In the genomic region with DNA sequence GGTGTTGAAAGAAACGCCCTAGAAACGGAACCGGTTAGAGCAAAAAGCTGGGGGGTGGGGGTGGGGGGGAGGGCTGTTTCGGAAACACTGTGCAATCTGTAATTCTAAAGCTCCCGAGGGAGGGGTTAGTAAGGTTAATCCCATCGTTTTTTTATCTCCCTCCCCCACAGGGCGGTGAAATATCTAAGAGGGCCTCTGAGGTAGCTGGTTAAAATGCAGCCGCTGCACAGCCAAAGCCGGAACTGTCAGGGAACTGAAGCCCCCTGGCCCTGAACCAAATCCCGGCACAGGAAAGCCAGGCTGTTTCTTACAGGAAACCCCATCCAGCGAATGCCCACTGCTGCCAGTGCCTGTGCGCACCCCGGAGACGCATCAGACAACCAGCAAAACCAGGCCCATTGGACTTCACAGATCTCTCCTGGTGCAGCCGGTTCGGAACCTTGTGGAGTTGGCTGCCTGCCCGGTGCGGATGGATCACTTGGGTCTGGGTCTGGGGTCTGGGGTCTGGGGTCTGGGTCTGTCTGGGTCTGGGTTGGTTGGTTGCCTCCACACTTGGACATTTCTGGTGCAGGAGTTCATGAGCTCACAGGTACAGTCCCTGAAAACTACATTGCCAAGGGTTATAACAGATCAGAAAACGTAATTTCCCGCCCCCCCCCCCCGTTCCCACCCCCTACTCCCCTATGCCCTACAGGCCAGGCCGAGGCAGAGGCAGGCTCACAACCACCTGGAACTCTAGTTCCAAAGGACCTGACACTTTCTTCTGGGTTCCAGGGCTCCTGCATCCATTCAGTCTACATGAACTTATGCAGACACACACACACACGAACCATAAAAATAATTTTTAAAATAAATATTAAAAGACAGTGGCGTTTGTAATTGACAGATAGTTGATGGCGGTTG, we compare ENCODE assay signal across 8 mouse cellular contexts.
DNase-seq lines count a peak whose midpoint lies in the region; ATAC-seq and TF ChIP-seq lines count a peak whose summit lies in the region.

No protein-coding gene starts in this region.

- peak overlapping the region; percentile 52 for H3K9ac ChIP-seq in lung, embryonic 16.5 days (ENCODE audit: low read length)
- H3K9ac ChIP-seq in forebrain, embryonic 11.5 days (ENCODE audit: low read length): no peak overlapping the region
- peak overlapping the region; percentile 31 for H3K9ac ChIP-seq in hindbrain, embryonic 11.5 days (ENCODE audit: low read depth, low read length)
- peak overlapping the region; percentile 41 for H3K9ac ChIP-seq in limb, embryonic 14.5 days (ENCODE audit: low read depth, low read length, severe bottlenecking)

- H3K4me3 ChIP-seq in lung, embryonic 16.5 days (ENCODE audit: low read length): peak overlapping the region; percentile 37
- H3K4me3 ChIP-seq in lung, adult 2 months (replicated peaks; ENCODE audit: extremely low read depth, low read depth, low read length): no peak overlapping the region
- 0 out of 2 replicates have a peak overlapping the region, but pooled peaks have one; percentile 0 for H3K4me3 ChIP-seq in forebrain, embryonic 11.5 days (ENCODE audit: low read depth, low read length)
- H3K4me3 ChIP-seq in hindbrain, embryonic 11.5 days (ENCODE audit: low read depth, low read length): peak overlapping the region; percentile 4; the same call in 1 of the 2 replicates
- H3K4me3 ChIP-seq in limb, embryonic 14.5 days (replicated peaks; ENCODE audit: low read length): peak overlapping the region; percentile 29

- no peak for DNase-seq in lung, adult 2 months
- peak; percentile 59 for DNase-seq in forebrain, embryonic 11.5 days (ENCODE audit: low spot score)
- DNase-seq in hindbrain, embryonic 11.5 days (ENCODE audit: low spot score): peak; percentile 37
- peak; percentile 40 for DNase-seq in limb, embryonic 14.5 days (ENCODE audit: low spot score)
- peak; percentile 42 for DNase-seq in neural tube, embryonic 10.5 days (ENCODE audit: extremely low spot score, low spot score)
- DNase-seq in spleen, postnatal 14 days (ENCODE audit: low spot score in 2 of 2): no peak
- DNase-seq in cerebellum, adult 18-20 months: no peak

- H3K9me3 ChIP-seq in lung, embryonic 16.5 days (ENCODE audit: control insufficient read depth, low read length): no peaks in the 10 kb centered on the region
- no peaks in the 10 kb centered on the region for H3K9me3 ChIP-seq in forebrain, embryonic 11.5 days (ENCODE audit: control insufficient read depth, low read length)
- no peaks in the 10 kb centered on the region for H3K9me3 ChIP-seq in hindbrain, embryonic 11.5 days (ENCODE audit: control insufficient read depth, low read length)
- no peaks in the 10 kb centered on the region for H3K9me3 ChIP-seq in limb, embryonic 14.5 days (ENCODE audit: control insufficient read depth, low read length)

- peak; percentile 45; the same call in 1 of the 2 replicates for ATAC-seq in lung, embryonic 16.5 days (ENCODE audit: low read depth)
- 0 out of 2 replicates have a peak, but pooled peaks have one; percentile 29 for ATAC-seq in forebrain, embryonic 11.5 days (replicated peaks; ENCODE audit: low FRiP score)
- peak; percentile 19 for ATAC-seq in hindbrain, embryonic 11.5 days (ENCODE audit: low FRiP score)
- ATAC-seq in limb, embryonic 14.5 days (ENCODE audit: low FRiP score, low read depth): peak; percentile 48; the same call in 1 of the 2 replicates

- no peak overlapping the region for H3K27ac ChIP-seq in lung, embryonic 16.5 days (ENCODE audit: low read length)
- no peak overlapping the region for H3K27ac ChIP-seq in forebrain, embryonic 11.5 days (ENCODE audit: low read depth, low read length)
- no peak overlapping the region for H3K27ac ChIP-seq in hindbrain, embryonic 11.5 days (ENCODE audit: low read depth, low read length)
- no peak overlapping the region for H3K27ac ChIP-seq in limb, embryonic 14.5 days (replicated peaks; ENCODE audit: low read depth, low read length)

- H3K4me1 ChIP-seq in lung, embryonic 16.5 days (replicated peaks; ENCODE audit: control insufficient read depth, insufficient read depth, low read length): peaks cover 8% of the 10 kb centered on the region
- H3K4me1 ChIP-seq in lung, adult 2 months (ENCODE audit: control insufficient read depth, insufficient read depth, low read length): peaks cover 3% of the 10 kb centered on the region; the same call in 1 of the 2 replicates
- no peaks in the 10 kb centered on the region for H3K4me1 ChIP-seq in forebrain, embryonic 11.5 days (replicated peaks; ENCODE audit: control insufficient read depth, insufficient read depth, low read length)
- no peaks in the 10 kb centered on the region; the same call in 1 of the 2 replicates for H3K4me1 ChIP-seq in hindbrain, embryonic 11.5 days (replicated peaks; ENCODE audit: control insufficient read depth, insufficient read depth, low read length)
- H3K4me1 ChIP-seq in limb, embryonic 14.5 days (ENCODE audit: control insufficient read depth, insufficient read depth, low read length): peaks cover 5% of the 10 kb centered on the region; the same call in 1 of the 2 replicates

- no peak for TF ChIP-seq CTCF in lung, adult 2 months (IDR thresholded peaks at IDR 0.05; ENCODE audit: insufficient read depth, low read length)

- WGBS in lung, embryonic 16.5 days: 17% methylated on average over 25 of the region's 25 CpGs
- WGBS in lung, adult 2 months: 18% methylated on average over 25 of the region's 25 CpGs
- 31% methylated on average over 25 of the region's 25 CpGs for WGBS in forebrain, embryonic 11.5 days
- WGBS in hindbrain, embryonic 11.5 days: 40% methylated on average over 25 of the region's 25 CpGs
- WGBS in limb, embryonic 14.5 days: 18% methylated on average over 24 of the region's 25 CpGs

- no peaks in the 10 kb centered on the region for H3K27me3 ChIP-seq in lung, embryonic 16.5 days (ENCODE audit: control insufficient read depth, insufficient read depth, low read depth, low read length)
- no peaks in the 10 kb centered on the region for H3K27me3 ChIP-seq in forebrain, embryonic 11.5 days (ENCODE audit: control insufficient read depth, insufficient read depth, low read length)
- no peaks in the 10 kb centered on the region for H3K27me3 ChIP-seq in hindbrain, embryonic 11.5 days (ENCODE audit: control insufficient read depth, insufficient read depth, low read length)
- no peaks in the 10 kb centered on the region for H3K27me3 ChIP-seq in limb, embryonic 14.5 days (ENCODE audit: control insufficient read depth, insufficient read depth, low read length)

- H3K36me3 ChIP-seq in lung, embryonic 16.5 days (ENCODE audit: control insufficient read depth, insufficient read depth, low read length): no peaks in the 10 kb centered on the region
- no peaks in the 10 kb centered on the region for H3K36me3 ChIP-seq in forebrain, embryonic 11.5 days (ENCODE audit: control insufficient read depth, insufficient read depth, low read length)
- H3K36me3 ChIP-seq in hindbrain, embryonic 11.5 days (ENCODE audit: control insufficient read depth, insufficient read depth, low read length): no peaks in the 10 kb centered on the region
- H3K36me3 ChIP-seq in limb, embryonic 14.5 days (ENCODE audit: control insufficient read depth, insufficient read depth, low read length): no peaks in the 10 kb centered on the region

- peak overlapping the region; percentile 59 for H3K4me2 ChIP-seq in lung, embryonic 16.5 days (ENCODE audit: low read depth, low read length)
- peak overlapping the region; percentile 39 for H3K4me2 ChIP-seq in forebrain, embryonic 11.5 days (ENCODE audit: low read depth, low read length, severe bottlenecking)
- H3K4me2 ChIP-seq in hindbrain, embryonic 11.5 days (replicated peaks; ENCODE audit: low read depth, low read length): peak overlapping the region; percentile 25
- H3K4me2 ChIP-seq in limb, embryonic 14.5 days (replicated peaks; ENCODE audit: low read depth, low read length, severe bottlenecking): peak overlapping the region; percentile 55

- TF ChIP-seq POLR2A in lung, adult 2 months (IDR thresholded peaks at IDR 0.05; ENCODE audit: borderline replicate concordance, extremely low read depth, low read depth, low read length): no peak
- TF ChIP-seq POLR2A in limb, embryonic 14.5 days (IDR thresholded peaks at IDR 0.05; ENCODE audit: borderline replicate concordance, extremely low read depth, insufficient read depth, insufficient read length): no peak

Comparison
In these comparisons a context has a peak if more than half of its experiments do, and no peak if none do; other contexts are left out.
1. DNase-seq: peak in forebrain, embryonic 11.5 days (single experiment), hindbrain, embryonic 11.5 days (single experiment), limb, embryonic 14.5 days (single experiment) and neural tube, embryonic 10.5 days (single experiment); none in lung, adult 2 months (single experiment), spleen, postnatal 14 days (0 of 2) and cerebellum, adult 18-20 months (0 of 2).
2. Peak in every context shown above with its lines, with median percentiles within 50 percentile points of each other: ATAC-seq and H3K4me2 ChIP-seq.